Mouse (Mus musculus) forebrain, embryonic 10.5 days (tissue): ENCODE measurements around the gene Filip1l. TPM values are rescaled to one million over a fixed set of nuclear protein-coding genes. Genes with fewer than 3 reads are reported as not detected.
A peak's percentile ranks its signal among the peaks of the same experiment; 100 is the strongest.

Experiments used
- DNase-seq: peaks from one replicate; pipeline ENCODE4 v3.0.0-alpha.2; 2017; ENCODE audit warnings: low spot score; ENCODE audit errors: extremely low spot score
- H3K27ac ChIP-seq: fragments of 300-500 bp; sonication (generic); 2 replicates; pipeline ENCODE4 v1.5.1; 2016; ENCODE audit warnings: mild to moderate bottlenecking
- H3K27me3 ChIP-seq: fragments of 300-500 bp; sonication (generic); 2 replicates; pipeline ENCODE4 v1.6.1; 2016; ENCODE audit warnings: mild to moderate bottlenecking; ENCODE audit not compliant: poor library complexity, severe bottlenecking
- H3K36me3 ChIP-seq: fragments of 300-500 bp; sonication (generic); replicated peaks from 2 replicates; pipeline ENCODE4 v1.6.1; 2016; ENCODE audit warnings: mild to moderate bottlenecking, moderate library complexity
- H3K4me1 ChIP-seq: fragments of 300-500 bp; sonication (generic); 2 replicates; pipeline ENCODE4 v1.6.1; 2016
- H3K4me3 ChIP-seq: fragments of 300-500 bp; sonication (generic); 2 replicates; pipeline ENCODE4 v1.5.1; 2016; ENCODE audit warnings: mild to moderate bottlenecking, moderate library complexity
- H3K9me3 ChIP-seq: fragments of 300-500 bp; sonication (generic); 2 replicates; pipeline ENCODE4 v1.6.1; 2016; ENCODE audit warnings: mild to moderate bottlenecking, moderate library complexity
- WGBS: fragments of 180-500 bp; shearing (Covaris S2); methylation state at CpG from one replicate; pipeline ENCODE4 v1.1.7; 2016; 5-methylcytosine and 5-hydroxymethylcytosine counted together
- polyA plus RNA-seq: library from polyadenylated mRNA; unstranded; fragments of >200 nt; fragmentation: Nextera tagmentation; extraction: Ambion mirVana; gene quantifications from 2 replicates; pipeline ENCODE4 v1.2.1, GENCODE M21; 2016

Filip1l gene
- polyA plus RNA-seq, 1 experiment from 2014 or later = 6.7 TPM

DNA sequence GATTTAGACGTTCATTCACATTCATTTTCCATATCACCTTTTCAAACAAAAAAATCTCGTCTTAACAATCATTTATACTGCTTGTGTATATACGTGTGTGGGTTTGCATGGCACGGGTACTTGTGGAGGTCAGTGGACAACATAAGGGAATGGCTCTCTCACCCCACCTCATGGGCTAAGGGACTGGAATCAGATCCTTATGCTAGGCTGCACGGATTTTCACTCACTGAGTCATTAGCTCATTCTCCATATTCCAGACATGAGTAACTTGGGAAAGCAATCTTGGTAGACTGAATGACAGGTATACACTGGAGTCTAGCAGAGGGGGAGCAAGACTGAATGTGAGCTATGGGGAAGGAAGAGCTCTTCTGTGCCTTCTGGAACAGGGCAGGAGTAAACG is 80.8 kb downstream of the Filip1l start:
- H3K4me3 ChIP-seq = no peak overlapping the region
- H3K4me1 ChIP-seq = peaks cover 13% of the 10 kb centered on the region
- 91% methylated on average over 6 of the region's 6 CpGs for WGBS
- H3K27ac ChIP-seq = no peak overlapping the region
- H3K9me3 ChIP-seq = no peaks in the 10 kb centered on the region
- no peak for DNase-seq
- no peaks in the 10 kb centered on the region for H3K27me3 ChIP-seq
- no peaks in the 10 kb centered on the region for H3K36me3 ChIP-seq

DNA sequence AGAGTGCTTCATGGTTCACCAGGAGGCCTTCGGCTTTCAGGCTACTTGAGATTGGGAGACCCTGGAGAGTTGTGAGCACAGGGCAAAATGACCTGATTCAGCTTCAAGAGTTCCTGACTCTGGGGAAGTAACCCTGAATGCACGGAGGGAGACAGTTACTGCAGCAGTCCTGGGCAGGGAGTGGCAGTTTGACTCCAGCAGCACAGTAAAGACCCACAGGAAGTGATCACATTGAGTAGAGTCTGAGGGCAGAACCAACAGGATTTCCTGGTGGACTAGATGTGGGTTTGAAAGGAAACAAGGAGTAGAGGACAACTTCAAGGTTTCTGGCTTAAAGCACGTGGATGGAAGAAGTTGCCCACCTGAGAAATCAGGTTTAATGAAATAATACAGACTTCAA is 81.7 kb downstream of the Filip1l start:
- H3K36me3 ChIP-seq = no peaks in the 10 kb centered on the region
- no peaks in the 10 kb centered on the region for H3K27me3 ChIP-seq
- H3K9me3 ChIP-seq = no peaks in the 10 kb centered on the region
- no peak overlapping the region for H3K4me3 ChIP-seq
- H3K4me1 ChIP-seq = peaks cover 15% of the 10 kb centered on the region
- no peak overlapping the region for H3K27ac ChIP-seq
- DNase-seq = no peak
- WGBS = 87% methylated on average over 3 of the region's 3 CpGs

DNA sequence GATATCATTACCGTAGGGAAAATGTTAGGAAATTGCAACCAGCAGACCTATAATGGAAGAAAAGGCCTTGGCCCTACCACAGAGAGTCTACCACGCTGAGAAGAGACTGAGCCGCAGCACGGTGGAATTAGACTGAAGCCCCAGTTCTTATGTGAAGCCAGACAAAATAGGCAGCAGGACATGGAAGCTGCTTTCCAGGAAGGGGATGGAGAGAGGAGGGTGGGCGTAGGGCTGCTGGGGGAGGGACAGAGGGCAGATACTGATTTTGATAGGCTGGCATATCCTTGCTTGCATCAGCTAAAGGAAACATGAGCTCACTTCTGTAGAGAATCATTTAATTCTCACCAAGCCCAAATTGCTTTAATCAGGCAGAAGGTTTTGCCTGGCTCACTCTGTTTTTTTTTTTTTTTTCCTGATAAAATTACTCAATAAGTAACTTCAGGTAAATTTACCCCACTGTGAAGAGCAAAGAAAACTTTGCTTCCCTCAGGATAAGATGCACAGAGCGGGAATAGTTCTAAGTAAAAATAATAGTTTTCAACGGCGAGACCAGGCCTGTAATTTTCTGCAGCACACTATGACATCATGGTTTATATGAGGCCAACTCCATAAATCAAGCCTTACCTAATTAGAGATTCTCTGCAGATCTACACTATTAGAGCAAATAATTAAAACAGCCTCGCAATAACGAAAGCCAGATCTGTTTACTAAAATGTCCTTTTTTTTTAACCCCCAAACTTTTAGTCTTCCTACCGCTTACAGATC is 84.8 kb downstream of the Filip1l start:
- Histone ChIP-seq H3K9me3 (no peaks in the 10 kb centered on the region), H3K36me3 (no peaks in the 10 kb centered on the region), H3K4me3 (no peak overlapping the region), H3K27ac (no peak overlapping the region), H3K27me3 (no peaks in the 10 kb centered on the region), H3K4me1 (peaks cover 16% of the 10 kb centered on the region)
- 82% methylated on average over 11 of the region's 11 CpGs for WGBS
- DNase-seq = no peak

DNA sequence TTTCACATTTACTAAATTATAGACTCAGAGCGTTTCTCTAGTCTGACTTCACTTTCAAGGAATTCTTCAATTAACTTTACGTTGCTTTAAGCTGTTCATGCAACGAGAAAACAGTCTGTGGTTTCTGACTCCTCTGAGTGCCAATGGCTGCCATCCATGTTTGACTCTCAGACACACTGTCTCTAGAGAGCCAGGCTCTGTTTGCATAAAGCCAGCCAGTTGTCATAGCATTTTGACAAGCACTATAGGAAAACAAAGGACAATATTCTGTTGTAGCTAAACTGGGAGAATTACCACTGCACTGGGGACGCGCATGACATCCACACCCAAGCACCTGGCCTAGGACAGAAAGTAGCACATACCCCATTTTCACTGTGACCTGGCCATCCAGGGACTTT is 85.4 kb downstream of the Filip1l start:
- Histone ChIP-seq H3K27me3 (no peaks in the 10 kb centered on the region), H3K4me1 (peaks cover 16% of the 10 kb centered on the region), H3K36me3 (no peaks in the 10 kb centered on the region), H3K27ac (no peak overlapping the region), H3K4me3 (no peak overlapping the region), H3K9me3 (no peaks in the 10 kb centered on the region)
- WGBS = 87% methylated on average over 5 of the region's 5 CpGs
- DNase-seq = no peak

DNA sequence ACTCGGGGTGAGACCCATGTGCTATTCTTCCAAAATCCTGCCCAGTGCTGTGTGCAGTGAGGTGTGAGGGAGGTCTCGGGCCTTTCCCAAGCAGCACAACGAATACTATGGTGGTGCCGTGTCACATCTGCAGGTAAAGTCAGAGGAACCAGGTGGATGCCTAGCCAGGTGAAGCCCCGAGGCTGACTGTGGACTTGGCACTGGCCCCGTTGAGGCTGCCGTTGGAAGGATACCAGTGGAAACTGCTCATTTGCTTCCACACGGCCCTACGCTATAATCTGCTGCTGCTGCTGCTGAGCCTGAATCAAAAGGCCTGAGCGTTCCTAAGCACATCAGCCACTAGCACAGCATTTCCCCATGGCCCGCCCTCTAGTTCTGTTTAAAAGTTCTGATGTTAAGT is 86.3 kb downstream of the Filip1l start:
- Histone ChIP-seq H3K4me1 (peaks cover 16% of the 10 kb centered on the region), H3K9me3 (no peaks in the 10 kb centered on the region), H3K36me3 (no peaks in the 10 kb centered on the region), H3K27me3 (no peaks in the 10 kb centered on the region), H3K27ac (no peak overlapping the region), H3K4me3 (no peak overlapping the region)
- whole genome bisulfite sequencing = 84% methylated on average over 11 of the region's 11 CpGs
- DNase-seq = no peak

DNA sequence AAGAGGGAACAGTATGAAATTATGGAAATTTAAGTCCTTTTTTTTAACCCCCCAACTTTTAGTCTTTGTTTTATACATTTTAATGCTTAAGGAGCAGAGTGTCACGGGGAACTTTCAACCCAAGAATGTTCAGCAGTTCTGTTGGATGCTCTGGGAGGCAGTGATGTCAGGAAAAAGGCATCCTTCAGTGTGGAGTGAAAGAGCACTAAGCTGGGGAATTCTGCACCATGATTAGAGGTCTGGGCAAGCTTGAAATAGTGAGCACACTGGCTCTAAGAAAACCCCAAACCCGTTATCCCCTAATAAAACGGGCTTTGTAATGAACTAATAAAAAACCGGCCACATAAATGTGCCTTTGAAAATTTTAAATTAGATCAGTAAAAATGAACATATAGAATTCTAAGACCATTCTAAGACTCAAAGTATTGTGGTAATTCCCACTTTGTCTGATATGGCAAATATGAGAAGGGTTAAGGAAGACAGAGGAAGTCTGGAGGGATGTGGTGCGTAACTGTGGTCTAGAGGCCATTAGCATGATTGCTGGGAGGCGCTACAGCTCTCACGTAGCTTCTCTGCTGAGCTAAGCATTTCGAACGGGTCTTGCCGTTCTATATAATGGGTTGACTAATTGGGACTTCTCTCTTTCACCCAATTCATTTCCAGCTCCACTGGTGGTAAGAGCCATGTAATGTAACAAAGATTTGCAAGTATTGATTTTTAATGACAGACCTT is 88.0 kb downstream of the Filip1l start:
- no peak for DNase-seq
- no peaks in the 10 kb centered on the region for H3K27me3 ChIP-seq
- H3K4me3 ChIP-seq = no peak overlapping the region
- H3K4me1 ChIP-seq = peaks cover 16% of the 10 kb centered on the region
- H3K36me3 ChIP-seq = no peaks in the 10 kb centered on the region
- H3K27ac ChIP-seq = no peak overlapping the region
- 89% methylated on average over 10 of the region's 10 CpGs for WGBS
- H3K9me3 ChIP-seq = no peaks in the 10 kb centered on the region

DNA sequence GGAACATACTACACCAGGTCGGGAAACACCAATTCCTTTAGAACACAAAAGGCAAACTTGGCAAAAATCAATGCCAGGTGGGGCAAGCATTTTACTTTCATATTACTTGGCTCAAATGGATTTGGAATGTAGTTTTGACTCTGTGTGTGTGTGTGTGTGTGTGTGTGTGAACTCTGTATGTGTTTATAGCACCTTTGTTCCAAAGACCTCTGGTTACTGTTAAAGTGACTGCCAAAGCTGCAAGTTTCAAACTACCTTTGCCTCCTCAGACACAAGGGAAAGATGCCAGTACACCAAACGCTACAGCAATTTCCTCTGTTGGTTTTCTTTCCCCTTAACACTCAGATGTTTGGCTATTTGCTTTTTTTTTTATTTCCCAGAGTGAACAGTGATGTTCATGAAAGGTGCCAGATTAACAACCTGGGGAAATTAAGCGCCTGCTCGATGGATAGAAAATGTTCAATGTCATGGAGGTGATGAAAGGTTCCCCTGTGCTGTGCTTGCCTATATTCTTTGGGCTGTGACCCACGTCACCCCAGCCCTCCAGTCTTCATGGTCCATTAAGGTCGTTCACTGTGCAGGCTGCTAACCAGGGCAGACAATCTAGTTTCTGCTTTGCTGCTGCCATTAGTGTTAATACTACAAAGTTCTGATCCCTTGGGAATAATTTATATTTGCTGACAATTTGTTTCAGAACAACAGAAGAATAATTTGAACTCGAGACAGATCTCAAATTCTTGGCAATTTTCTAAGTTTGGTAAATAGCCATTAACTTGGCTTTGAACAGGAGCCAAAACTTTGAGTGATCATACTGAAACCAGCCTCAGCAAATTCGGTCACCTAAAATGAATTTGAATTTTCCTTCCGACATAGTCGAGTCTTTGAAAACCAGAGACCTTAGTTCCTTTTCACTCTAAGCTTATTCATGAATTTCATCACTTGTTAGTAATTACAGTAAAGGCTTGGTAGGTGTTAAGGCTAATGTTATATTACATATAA is 92.5 kb downstream of the Filip1l start:
- Histone ChIP-seq H3K4me3 (no peak overlapping the region), H3K9me3 (peaks cover 4% of the 10 kb centered on the region; the same call in 1 of the 2 replicates), H3K4me1 (no peaks in the 10 kb centered on the region), H3K36me3 (no peaks in the 10 kb centered on the region), H3K27me3 (no peaks in the 10 kb centered on the region), H3K27ac (no peak overlapping the region)
- 81% methylated on average over 10 of the region's 10 CpGs for WGBS
- no peak for DNase-seq

DNA sequence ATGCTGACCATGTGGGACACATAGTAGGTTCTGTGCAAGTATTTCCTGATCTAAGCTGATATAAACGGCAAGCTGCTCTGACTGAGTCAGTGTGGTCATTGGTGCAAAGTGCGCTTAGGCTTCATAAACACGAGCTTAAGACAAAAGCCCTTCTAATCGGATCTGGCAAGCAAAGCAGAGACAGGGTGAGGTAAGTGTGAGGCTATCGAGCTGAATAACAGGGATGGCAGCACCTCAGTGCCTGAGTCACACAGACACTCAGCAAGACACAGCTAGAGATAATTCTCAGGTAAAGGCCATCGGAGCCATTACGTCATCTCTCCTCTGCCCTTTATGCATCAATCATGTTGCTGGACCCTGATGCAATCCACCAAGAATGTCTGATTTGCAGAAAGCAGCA is 100.1 kb downstream of the Filip1l start:
- no peak for DNase-seq
- peaks cover 15% of the 10 kb centered on the region for H3K4me1 ChIP-seq
- no peak overlapping the region for H3K27ac ChIP-seq
- peaks cover 4% of the 10 kb centered on the region; the same call in 1 of the 2 replicates for H3K9me3 ChIP-seq
- no peak overlapping the region for H3K4me3 ChIP-seq
- no peaks in the 10 kb centered on the region for H3K36me3 ChIP-seq
- WGBS = 74% methylated on average over 7 of the region's 7 CpGs
- H3K27me3 ChIP-seq = no peaks in the 10 kb centered on the region

DNA sequence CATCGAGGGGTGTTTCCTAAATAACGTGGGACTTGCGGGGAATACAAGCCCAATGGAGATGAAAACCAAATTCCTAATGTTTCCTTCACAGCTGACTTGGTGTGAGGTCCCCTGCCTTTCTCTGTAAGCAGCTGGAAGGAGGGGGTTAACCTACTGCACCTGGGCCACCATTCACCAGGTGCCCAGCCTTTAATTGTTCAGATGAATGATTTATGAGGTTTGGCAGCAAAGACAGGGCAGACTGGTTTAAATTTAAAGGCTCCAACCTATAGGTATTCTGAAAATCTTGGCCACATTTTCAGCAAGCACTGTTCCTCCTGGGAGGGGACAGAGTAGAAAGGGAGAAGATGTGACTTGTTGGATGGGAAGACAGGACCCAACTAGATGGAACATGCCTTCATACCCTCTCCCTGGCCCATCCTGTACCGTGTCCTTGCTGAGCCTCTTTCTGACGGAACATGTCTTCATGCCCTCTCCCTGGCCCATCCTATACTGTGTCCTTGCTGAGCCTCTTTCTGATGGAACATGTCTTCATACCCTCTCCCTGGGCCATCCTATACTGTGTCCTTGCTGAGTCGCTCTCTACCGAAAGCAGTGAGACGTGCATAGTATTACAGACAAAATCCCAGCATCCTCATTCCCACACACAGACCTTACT is 101.3 kb downstream of the Filip1l start:
- WGBS = 91% methylated on average over 8 of the region's 8 CpGs
- H3K4me3 ChIP-seq = no peak overlapping the region
- H3K27me3 ChIP-seq = no peaks in the 10 kb centered on the region
- no peaks in the 10 kb centered on the region for H3K36me3 ChIP-seq
- no peak for DNase-seq
- no peak overlapping the region for H3K27ac ChIP-seq
- no peaks in the 10 kb centered on the region for H3K9me3 ChIP-seq
- H3K4me1 ChIP-seq = peaks cover 15% of the 10 kb centered on the region

DNA sequence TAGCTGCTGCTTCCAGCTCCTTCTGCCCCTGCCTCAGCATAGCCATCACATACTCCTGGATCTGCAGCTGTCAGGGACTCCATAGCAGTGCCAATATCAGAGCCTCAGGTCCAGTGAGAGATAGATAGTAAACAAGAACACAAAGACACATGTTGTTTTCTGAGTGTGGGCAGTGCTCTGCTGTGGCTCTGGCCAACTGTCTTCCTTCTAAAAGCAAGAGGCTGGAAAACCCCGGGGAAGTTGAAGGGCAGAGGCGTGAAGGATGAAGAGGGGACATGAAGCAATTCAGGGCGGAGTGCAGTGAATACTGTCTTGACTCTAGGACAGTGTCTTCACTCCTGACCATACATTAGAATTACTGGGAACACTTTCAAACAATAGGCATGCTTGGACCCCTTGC is 102.7 kb downstream of the Filip1l start:
- WGBS = 87% methylated on average over 3 of the region's 3 CpGs
- Histone ChIP-seq H3K4me3 (no peak overlapping the region), H3K27ac (0 out of 2 replicates have a peak overlapping the region, but pooled peaks have one; percentile 30), H3K4me1 (peaks cover 15% of the 10 kb centered on the region), H3K9me3 (no peaks in the 10 kb centered on the region), H3K27me3 (no peaks in the 10 kb centered on the region), H3K36me3 (no peaks in the 10 kb centered on the region)
- DNase-seq = no peak

DNA sequence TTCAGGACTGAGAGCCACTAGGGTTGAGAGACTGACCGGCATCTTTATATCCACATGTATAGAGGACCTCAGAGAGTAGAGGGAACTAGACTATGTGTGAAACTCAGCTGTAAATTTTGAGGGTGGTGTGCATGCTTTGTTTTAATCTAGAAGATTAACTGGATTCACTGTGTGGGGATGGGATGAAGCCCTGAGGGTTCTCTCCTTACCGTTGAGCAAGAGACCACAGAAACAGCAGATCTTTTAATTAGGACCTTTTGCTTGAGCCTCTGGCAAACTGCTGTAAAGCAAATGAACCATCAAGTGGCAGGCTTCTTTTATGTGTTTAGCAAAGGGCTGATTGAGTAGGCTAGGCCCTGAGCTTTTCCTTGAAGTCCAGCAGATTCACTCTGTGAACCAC is 103.1 kb downstream of the Filip1l start:
- DNase-seq = no peak
- Histone ChIP-seq H3K27ac (0 out of 2 replicates have a peak overlapping the region, but pooled peaks have one; percentile 30), H3K27me3 (no peaks in the 10 kb centered on the region), H3K4me1 (peaks cover 15% of the 10 kb centered on the region), H3K4me3 (no peak overlapping the region), H3K36me3 (no peaks in the 10 kb centered on the region), H3K9me3 (no peaks in the 10 kb centered on the region)
- WGBS = 50% methylated on average over 2 of the region's 2 CpGs

DNA sequence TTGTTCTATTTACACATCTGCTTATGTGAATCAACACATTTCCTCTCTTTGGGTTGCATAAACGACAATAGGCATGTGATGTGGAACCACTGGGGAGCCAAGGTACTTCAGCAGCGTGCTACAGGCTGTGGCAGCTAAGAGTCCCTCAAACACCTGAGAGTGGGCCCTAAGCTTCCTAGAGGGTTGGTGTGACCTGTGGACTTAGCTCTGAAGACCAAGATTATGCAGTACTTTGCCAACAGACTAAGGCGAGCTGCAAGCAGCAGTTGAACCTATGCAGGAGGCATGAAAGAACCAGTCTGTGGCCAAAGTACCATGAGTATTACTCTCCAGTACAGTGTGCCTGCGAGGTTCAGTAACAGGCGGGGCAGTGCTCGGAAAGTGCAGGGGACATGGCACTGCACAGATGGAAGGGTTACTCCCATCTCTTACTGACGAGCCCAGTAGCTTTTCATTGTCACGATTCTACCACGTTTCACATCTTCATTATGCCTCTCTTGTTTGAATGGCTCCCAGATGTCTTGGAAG is 112.6 kb downstream of the Filip1l start:
- H3K4me1 ChIP-seq = peaks cover 6% of the 10 kb centered on the region; the same call in 1 of the 2 replicates
- no peak overlapping the region for H3K27ac ChIP-seq
- no peaks in the 10 kb centered on the region for H3K9me3 ChIP-seq
- WGBS = 89% methylated on average over 9 of the region's 9 CpGs
- H3K4me3 ChIP-seq = no peak overlapping the region
- no peak for DNase-seq
- H3K27me3 ChIP-seq = no peaks in the 10 kb centered on the region
- no peaks in the 10 kb centered on the region for H3K36me3 ChIP-seq
